Mouse (Mus musculus) lung, postnatal 0 days (tissue): ENCODE measurements at regions not wholly inside any gene's neighbourhood (a gene's known extent, or its start where the extent isn't known, plus 50 kb on each side); places are given as distances from the start of the nearest gene placed in this dataset.

ENCODE experiments used
- ATAC-seq: fragments of 200-750 bp; cut with Nextera tagmentation; 2 replicates; pipeline ENCODE4 v1.8.0; 2017; ENCODE audit warnings: moderate library complexity
- DNase-seq: peaks from one replicate; pipeline ENCODE4 v3.0.0-alpha.2; 2016; ENCODE audit warnings: low spot score
- H3K27ac ChIP-seq: fragments of 300-500 bp; sonication (generic); 2 replicates; pipeline ENCODE4 v1.5.1; 2014; ENCODE audit warnings: antibody characterized with exemption, mild to moderate bottlenecking, low read length, mixed read lengths
- H3K27me3 ChIP-seq: fragments of 300-500 bp; sonication (generic); replicated peaks from 2 replicates; pipeline ENCODE4 v1.6.1; 2014; ENCODE audit warnings: low read length, mixed read lengths; ENCODE audit not compliant: insufficient read depth
- H3K36me3 ChIP-seq: fragments of 300-500 bp; sonication (generic); 2 replicates; pipeline ENCODE4 v1.6.1; 2014; ENCODE audit warnings: low read length, mixed read lengths; ENCODE audit not compliant: insufficient read depth
- H3K4me1 ChIP-seq: fragments of 300-500 bp; sonication (generic); 2 replicates; pipeline ENCODE4 v1.6.1; 2014; ENCODE audit warnings: antibody characterized with exemption, low read depth, low read length, mixed read lengths; ENCODE audit not compliant: insufficient read depth
- H3K4me2 ChIP-seq: fragments of 300-500 bp; sonication (generic); replicated peaks from 2 replicates; pipeline ENCODE4 v1.6.1; 2014; ENCODE audit warnings: low read depth, mild to moderate bottlenecking, low read length, moderate library complexity, mixed read lengths
- H3K4me3 ChIP-seq: fragments of 300-500 bp; sonication (generic); 2 replicates; pipeline ENCODE4 v1.5.1; 2014; ENCODE audit warnings: low read depth, low read length
- H3K9ac ChIP-seq: fragments of 300-500 bp; sonication (generic); replicated peaks from 2 replicates; pipeline ENCODE4 v1.6.1; 2014; ENCODE audit warnings: low read depth, mild to moderate bottlenecking
- H3K9me3 ChIP-seq: fragments of 300-500 bp; sonication (generic); 2 replicates; pipeline ENCODE4 v1.6.1; 2016; ENCODE audit warnings: low read length, mixed read lengths
- CTCF ChIP-seq: IDR thresholded peaks from 2 replicates; pipeline ENCODE4 v1.5.1; 2016; ENCODE audit warnings: antibody characterized with exemption, mild to moderate bottlenecking
- EP300 ChIP-seq: IDR thresholded peaks from 2 replicates; pipeline ENCODE4 v1.6.1; 2016; ENCODE audit warnings: antibody characterized with exemption, mild to moderate bottlenecking, control low read depth
- WGBS: fragments of 180-500 bp; shearing (Covaris S2); extraction: QIAGEN DNeasy Blood & Tissue Kit; methylation state at CpG from one replicate; pipeline ENCODE4 v1.1.7; 2014; 5-methylcytosine and 5-hydroxymethylcytosine counted together

DNA sequence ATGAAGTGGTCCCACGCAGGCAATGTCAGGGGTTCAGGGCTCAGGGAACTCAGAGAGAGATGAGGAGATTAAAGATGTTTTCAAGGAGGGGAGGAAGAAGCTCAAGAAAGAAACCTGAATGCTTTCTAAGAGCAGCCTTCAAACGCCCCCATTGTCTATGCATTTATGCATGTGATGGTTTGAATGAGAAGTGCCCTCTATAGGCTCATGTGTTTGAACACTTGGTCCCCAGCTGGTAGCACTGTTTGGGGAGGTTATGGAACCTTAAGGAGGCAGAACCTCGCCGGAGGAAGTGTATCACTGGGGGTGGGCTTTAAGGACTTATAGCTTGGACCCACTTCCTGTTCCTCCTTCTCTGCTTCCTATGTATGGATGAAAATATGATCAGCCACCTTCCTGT lies 105.1 kb downstream of the Fam114a2 start:
- Histone ChIP-seq H3K4me1 (no peaks in the 10 kb centered on the region), H3K9ac (no peak overlapping the region), H3K27me3 (no peaks in the 10 kb centered on the region), H3K9me3 (no peaks in the 10 kb centered on the region), H3K4me2 (no peak overlapping the region), H3K36me3 (no peaks in the 10 kb centered on the region), H3K27ac (no peak overlapping the region), H3K4me3 (no peak overlapping the region)
- no peak for ATAC-seq
- DNase-seq: no peak
- 69% methylated on average over 4 of the region's 4 CpGs for WGBS
- TF ChIP-seq EP300 (no peak), CTCF (no peak)

DNA sequence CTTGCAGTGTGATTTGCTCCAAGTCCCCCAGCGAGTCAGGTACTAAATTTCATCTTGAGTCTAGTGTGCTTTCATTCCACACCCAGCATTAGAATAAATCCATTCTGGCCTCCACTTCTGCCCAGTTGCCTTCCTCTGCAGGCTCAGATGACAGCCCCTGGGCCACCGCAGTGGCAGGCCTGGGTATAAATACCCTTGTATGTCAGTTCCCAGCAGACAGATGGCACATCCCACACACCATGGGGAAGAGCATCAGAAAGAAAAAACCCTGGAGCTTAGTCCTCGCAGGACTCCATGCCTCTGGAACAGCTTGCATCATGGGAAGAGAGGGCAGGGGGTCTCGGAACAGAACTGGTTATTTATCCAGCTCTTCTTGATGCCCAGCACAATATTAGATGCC lies 105.7 kb downstream of the Fam114a2 start:
- Histone ChIP-seq H3K27me3 (no peaks in the 10 kb centered on the region), H3K36me3 (no peaks in the 10 kb centered on the region), H3K4me1 (no peaks in the 10 kb centered on the region), H3K4me2 (no peak overlapping the region), H3K4me3 (no peak overlapping the region), H3K9me3 (no peaks in the 10 kb centered on the region), H3K9ac (no peak overlapping the region), H3K27ac (no peak overlapping the region)
- ATAC-seq (no peak), DNase-seq (no peak)
- 86% methylated on average over 4 of the region's 4 CpGs for WGBS
- no peak for TF ChIP-seq EP300
- no peak for TF ChIP-seq CTCF

DNA sequence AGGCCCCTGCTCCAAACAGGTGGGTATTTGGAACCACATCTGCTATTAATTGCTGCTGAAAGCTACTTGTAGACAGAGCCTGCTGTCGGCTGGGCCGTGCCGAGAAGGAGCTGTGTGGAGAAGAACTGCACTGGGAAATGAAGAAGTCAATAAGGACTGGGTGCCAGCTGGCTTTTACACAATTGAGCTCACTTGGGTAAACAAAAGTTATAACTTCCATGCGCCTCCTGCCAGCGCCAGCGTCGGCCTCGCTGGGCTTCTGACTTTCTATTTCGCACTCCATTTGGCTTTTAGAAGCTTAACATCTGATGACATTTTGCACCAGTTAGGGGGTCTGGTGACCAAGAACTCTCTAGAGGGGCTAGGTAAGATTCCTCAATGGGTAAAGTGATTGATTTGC lies 114.2 kb downstream of the Fam114a2 start:
- no peak overlapping the region for H3K27ac ChIP-seq
- TF ChIP-seq EP300 (no peak), CTCF (no peak)
- H3K9ac ChIP-seq: no peak overlapping the region
- DNase-seq: peak; percentile 32
- ATAC-seq: no peak
- WGBS: 59% methylated on average over 9 of the region's 9 CpGs
- no peaks in the 10 kb centered on the region for H3K36me3 ChIP-seq
- no peak overlapping the region for H3K4me2 ChIP-seq
- H3K4me1 ChIP-seq: no peaks in the 10 kb centered on the region
- no peaks in the 10 kb centered on the region for H3K9me3 ChIP-seq
- no peak overlapping the region for H3K4me3 ChIP-seq
- no peaks in the 10 kb centered on the region for H3K27me3 ChIP-seq

DNA sequence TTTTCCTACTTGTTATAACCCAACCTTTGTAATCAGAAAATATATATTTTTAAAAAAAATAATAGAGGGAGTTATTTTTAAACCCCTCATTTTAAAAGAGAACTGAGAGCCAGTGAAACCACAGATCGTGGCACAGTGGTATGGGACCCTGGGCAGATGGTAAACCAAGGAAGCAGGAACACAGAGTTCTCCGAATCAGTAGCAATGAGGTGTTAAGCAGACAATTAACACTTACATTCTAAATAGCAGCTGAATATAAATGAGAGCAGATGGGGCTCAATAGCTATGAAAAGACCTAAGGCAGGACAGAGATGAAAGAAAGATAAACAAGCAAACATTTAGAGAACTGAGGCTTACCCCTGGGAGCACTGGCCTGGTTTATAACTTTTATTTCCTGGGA lies 116.8 kb downstream of the Fam114a2 start:
- no peaks in the 10 kb centered on the region for H3K27me3 ChIP-seq
- no peak overlapping the region for H3K4me2 ChIP-seq
- no peak for DNase-seq
- H3K27ac ChIP-seq: no peak overlapping the region
- H3K9ac ChIP-seq: no peak overlapping the region
- ATAC-seq: no peak
- no peak for TF ChIP-seq EP300
- TF ChIP-seq CTCF: no peak
- H3K4me3 ChIP-seq: no peak overlapping the region
- no peaks in the 10 kb centered on the region for H3K36me3 ChIP-seq
- H3K9me3 ChIP-seq: no peaks in the 10 kb centered on the region
- no peaks in the 10 kb centered on the region for H3K4me1 ChIP-seq
- WGBS: 44% methylated on average over 2 of the region's 2 CpGs

DNA sequence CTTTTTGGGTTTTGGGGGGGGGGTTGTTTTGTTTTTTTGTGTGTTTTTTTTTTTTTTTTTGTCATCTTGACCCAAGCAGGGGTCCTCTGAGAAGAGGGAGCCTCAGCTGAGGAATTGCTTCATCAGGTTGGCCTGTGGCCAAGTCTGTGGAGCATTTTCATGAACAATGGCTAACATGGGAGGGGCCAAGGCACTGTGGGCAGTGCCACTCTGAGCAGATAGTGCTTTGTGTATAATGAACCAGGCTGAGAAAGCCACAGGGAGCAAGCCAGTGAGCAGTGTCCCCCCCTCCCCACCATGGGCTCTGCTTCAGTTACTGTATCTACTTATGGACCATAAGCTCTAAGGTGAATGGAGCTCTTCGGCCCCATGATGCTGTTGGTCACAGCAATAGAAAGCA lies 119.1 kb downstream of the Fam114a2 start:
- DNase-seq (peak; percentile 18), ATAC-seq (no peak)
- no peak overlapping the region for H3K4me2 ChIP-seq
- H3K27me3 ChIP-seq: no peaks in the 10 kb centered on the region
- no peaks in the 10 kb centered on the region for H3K9me3 ChIP-seq
- no peaks in the 10 kb centered on the region for H3K36me3 ChIP-seq
- no peak overlapping the region for H3K4me3 ChIP-seq
- H3K4me1 ChIP-seq: no peaks in the 10 kb centered on the region
- TF ChIP-seq CTCF (no peak), EP300 (no peak)
- WGBS: 100% methylated on average over 1 of the region's 1 CpGs
- no peak overlapping the region for H3K9ac ChIP-seq
- H3K27ac ChIP-seq: no peak overlapping the region

DNA sequence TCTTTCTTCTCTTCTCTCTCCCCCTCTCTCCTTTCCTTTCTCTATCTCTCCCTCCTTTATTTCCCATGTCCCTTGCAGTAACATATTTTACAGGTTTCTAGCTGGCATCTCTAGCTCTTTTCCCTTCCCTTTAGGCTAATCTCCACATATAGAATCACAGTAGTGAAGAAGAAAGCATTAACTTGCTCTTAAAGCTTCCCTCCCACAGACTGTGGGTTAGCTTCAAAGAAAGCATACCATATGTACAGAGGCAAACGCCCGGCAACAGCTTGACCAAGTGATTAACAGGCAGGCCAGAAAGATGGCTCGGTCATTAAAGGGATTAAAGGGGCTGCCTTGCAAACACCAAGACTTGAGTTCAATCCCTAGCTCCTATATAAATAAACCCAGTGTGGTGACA lies 122.0 kb downstream of the Fam114a2 start:
- TF ChIP-seq EP300 (no peak), CTCF (no peak)
- Histone ChIP-seq H3K9ac (no peak overlapping the region), H3K36me3 (no peaks in the 10 kb centered on the region), H3K4me1 (no peaks in the 10 kb centered on the region), H3K27ac (no peak overlapping the region), H3K9me3 (no peaks in the 10 kb centered on the region), H3K4me2 (no peak overlapping the region), H3K27me3 (no peaks in the 10 kb centered on the region), H3K4me3 (no peak overlapping the region)
- ATAC-seq (no peak), DNase-seq (no peak)
- 9% methylated on average over 3 of the region's 3 CpGs for WGBS

DNA sequence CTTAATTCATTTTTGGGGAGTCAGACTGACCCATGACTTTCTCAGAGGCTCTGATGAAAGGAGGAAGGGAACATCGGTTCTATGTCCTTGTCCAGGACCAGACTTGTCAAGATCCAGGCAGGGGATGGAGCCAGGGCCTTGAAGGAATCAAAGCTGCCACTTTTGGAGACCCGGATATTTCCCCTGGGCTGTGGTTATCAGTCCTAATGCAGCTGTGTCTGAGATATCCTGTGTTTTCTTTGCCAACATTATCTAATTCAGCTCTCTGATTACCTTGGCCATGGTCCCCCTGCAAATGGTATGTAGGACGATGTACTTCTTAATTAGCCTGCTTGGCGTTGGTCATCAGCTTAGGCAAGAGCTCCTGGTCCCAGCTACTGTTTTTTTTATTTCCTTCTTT lies 127.6 kb downstream of the Fam114a2 start:
- 46% methylated on average over 4 of the region's 4 CpGs for WGBS
- TF ChIP-seq EP300: no peak
- TF ChIP-seq CTCF: no peak
- no peaks in the 10 kb centered on the region for H3K9me3 ChIP-seq
- no peak overlapping the region for H3K4me2 ChIP-seq
- H3K9ac ChIP-seq: no peak overlapping the region
- H3K36me3 ChIP-seq: no peaks in the 10 kb centered on the region
- no peak overlapping the region for H3K4me3 ChIP-seq
- DNase-seq (peak; percentile 5), ATAC-seq (no peak; the same call in 1 of the 2 replicates)
- no peak overlapping the region for H3K27ac ChIP-seq
- H3K27me3 ChIP-seq: no peaks in the 10 kb centered on the region
- no peaks in the 10 kb centered on the region for H3K4me1 ChIP-seq
